Mouse (Mus musculus): ENCODE data around the gene Cd19.

DNA sequence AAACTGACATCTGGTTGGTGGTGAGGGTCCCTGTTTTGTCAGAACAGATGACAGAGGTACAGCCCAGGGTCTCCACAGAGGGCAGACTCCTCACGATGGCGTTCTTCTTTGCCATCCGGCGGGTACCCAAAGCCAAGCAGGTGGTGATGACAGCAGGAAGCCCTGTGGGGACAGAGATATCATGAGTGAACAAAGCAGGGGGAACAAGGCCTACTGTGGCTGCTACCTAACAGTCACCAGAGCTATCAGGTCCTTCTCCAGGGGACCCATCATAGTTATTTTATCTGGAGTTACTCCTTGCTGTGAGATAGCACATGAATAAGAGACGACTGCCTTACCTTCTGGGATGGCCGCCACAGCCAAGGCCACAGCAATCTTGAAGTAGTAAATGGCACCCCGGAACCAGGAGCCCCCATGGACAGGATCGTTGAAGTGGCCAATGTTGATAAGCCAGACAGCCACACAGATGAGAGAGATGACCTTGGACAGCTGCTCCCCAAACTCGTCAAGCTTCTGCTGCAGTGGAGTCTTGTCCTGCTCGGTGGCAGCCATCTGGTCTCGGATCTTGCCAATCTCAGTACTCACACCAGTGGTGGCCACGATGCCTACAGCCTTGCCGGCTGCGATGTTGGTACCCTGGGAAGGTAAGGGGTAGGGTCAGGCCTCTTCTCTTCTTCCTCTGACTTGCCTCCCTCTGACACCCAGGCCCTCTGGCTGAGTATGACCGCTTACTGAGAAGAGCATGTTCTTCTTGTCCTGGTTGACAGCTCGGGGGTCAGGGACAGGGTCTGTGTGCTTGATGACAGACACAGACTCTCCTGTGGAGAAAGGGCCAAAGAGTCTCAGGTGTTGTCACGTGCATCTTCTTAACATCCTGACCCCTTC is 41.9 kb upstream of the Cd19 start:
- TF ChIP-seq CTCF (IDR thresholded peaks at IDR 0.05; ENCODE audit: low read depth) (no peak), EP300 (IDR thresholded peaks at IDR 0.05; ENCODE audit: low read depth) (no peak)
